Comparison of ENCODE assay signal across 19 mouse cellular contexts in genomic region chrX:51635756-51636155, GRCm38 (mm10). TPM values are rescaled to one million over a fixed set of nuclear protein-coding genes. Genes with fewer than 3 reads are reported as not detected.
"Had no signal": no experiment of that assay in that cellular context is flagged by ENCODE, and none has a peak within 500 bp of the region (broad histone marks: within the 10 kb centered on the region; RNA-seq: fewer than 3 reads in every experiment).

No protein-coding gene starts in this region.

- ATAC-seq: lung, postnatal 0 days had no signal

- H3K4me3 ChIP-seq: liver, embryonic 13.5 days; neural tube, embryonic 12.5 days; stomach, embryonic 15.5 days had no signal

- H3K9me3 ChIP-seq: liver, embryonic 13.5 days; neural tube, embryonic 12.5 days; stomach, embryonic 15.5 days had no signal

- H3K9ac ChIP-seq: liver, embryonic 13.5 days; lung, embryonic 14.5 days; neural tube, embryonic 12.5 days; stomach, embryonic 15.5 days had no signal

- H3K27me3 ChIP-seq: liver, embryonic 13.5 days; neural tube, embryonic 12.5 days; stomach, embryonic 15.5 days had no signal

- H3K4me2 ChIP-seq: liver, embryonic 13.5 days; lung, embryonic 14.5 days; midbrain, embryonic 11.5 days; neural tube, embryonic 12.5 days; stomach, embryonic 15.5 days had no signal

- H3K36me3 ChIP-seq: liver, embryonic 13.5 days; neural tube, embryonic 12.5 days; stomach, embryonic 15.5 days had no signal

- DNase-seq: kidney, adult 18-20 months; kidney, adult 9 months; kidney, postnatal 14 days; kidney, postnatal 4 days; liver, embryonic 13.5 days; lung, embryonic 14.5 days; midbrain, embryonic 14.5 days; right cerebral cortex, adult 18-20 months; right cerebral cortex, postnatal 14 days; right cerebral cortex, postnatal 4 days; thymus, postnatal 25 days had no signal

- H3K4me1 ChIP-seq: liver, embryonic 13.5 days; neural tube, embryonic 12.5 days; stomach, embryonic 15.5 days had no signal

- H3K27ac ChIP-seq: liver, embryonic 13.5 days; macrophage; neural tube, embryonic 12.5 days; stomach, embryonic 15.5 days had no signal

RNA-seq across cellular contexts. Expression of gene Hs6st2, which starts 45.9 kb away (rescaled TPM):
- total RNA-seq: megakaryocyte, adult 5-6 weeks; neutrophil, adult 5-6 weeks had no signal
- polyA plus RNA-seq: liver, adult 2 months; macrophage had no signal
